Mouse (Mus musculus) intestine, postnatal 0 days (tissue): ENCODE results near the gene Unc50. TPM values are rescaled to one million over a fixed set of nuclear protein-coding genes. Genes with fewer than 3 reads are reported as not detected.

Experiments
- ATAC-seq: fragments of 200-750 bp; cut with Nextera tagmentation; 2 replicates; pipeline ENCODE4 v1.8.0; 2017; ENCODE audit warnings: mild to moderate bottlenecking, moderate TSS enrichment, moderate library complexity
- H3K27ac ChIP-seq: fragments of 300-500 bp; sonication (generic); 2 replicates; pipeline ENCODE4 v1.5.1; 2014; ENCODE audit warnings: mild to moderate bottlenecking, low read depth, low read length, moderate library complexity
- H3K27me3 ChIP-seq: fragments of 300-500 bp; sonication (generic); replicated peaks from 2 replicates; pipeline ENCODE4 v1.6.1; 2014; ENCODE audit warnings: low read length, mixed read lengths; ENCODE audit not compliant: control insufficient read depth, insufficient read depth
- H3K36me3 ChIP-seq: fragments of 300-500 bp; sonication (generic); 2 replicates; pipeline ENCODE4 v1.6.1; 2014; ENCODE audit warnings: mild to moderate bottlenecking, moderate library complexity; ENCODE audit not compliant: control insufficient read depth, insufficient read depth
- H3K4me1 ChIP-seq: fragments of 300-500 bp; sonication (generic); replicated peaks from 2 replicates; pipeline ENCODE4 v1.6.1; 2014; ENCODE audit warnings: antibody characterized with exemption, low read length, mixed read lengths; ENCODE audit not compliant: control insufficient read depth, insufficient read depth
- H3K4me2 ChIP-seq: fragments of 300-500 bp; sonication (generic); replicated peaks from 2 replicates; pipeline ENCODE4 v1.6.1; 2014; ENCODE audit warnings: low read depth, mild to moderate bottlenecking, moderate library complexity
- H3K4me3 ChIP-seq: fragments of 300-500 bp; sonication (generic); 2 replicates; pipeline ENCODE4 v1.5.1; 2014; ENCODE audit warnings: low read depth, low read length
- H3K9ac ChIP-seq: fragments of 300-500 bp; sonication (generic); 2 replicates; pipeline ENCODE4 v1.6.1; 2014; ENCODE audit warnings: mild to moderate bottlenecking, low read depth, low read length
- H3K9me3 ChIP-seq: fragments of 300-500 bp; sonication (generic); 2 replicates; pipeline ENCODE4 v1.6.1; 2016; ENCODE audit warnings: mixed run types; ENCODE audit not compliant: control insufficient read depth
- CTCF ChIP-seq: sonication (generic); IDR thresholded peaks from 2 replicates; pipeline ENCODE4 v1.5.1; 2016; ENCODE audit warnings: low read depth, mild to moderate bottlenecking, control low read depth, antibody characterized with exemption, moderate library complexity
- WGBS: fragments of 180-500 bp; shearing (Covaris S2); extraction: QIAGEN DNeasy Blood & Tissue Kit; methylation state at CpG from one replicate; pipeline ENCODE4 v1.1.7; 2014; 5-methylcytosine and 5-hydroxymethylcytosine counted together
- polyA plus RNA-seq: library from polyadenylated mRNA; unstranded; fragments of >200 nt; fragmentation: Nextera tagmentation; extraction: Ambion mirVana; gene quantifications from 2 replicates; pipeline ENCODE4 v1.2.1, GENCODE M21; 2015

Unc50 gene
- polyA plus RNA-seq, 1 experiment from 2014 or later, result 132 TPM

DNA sequence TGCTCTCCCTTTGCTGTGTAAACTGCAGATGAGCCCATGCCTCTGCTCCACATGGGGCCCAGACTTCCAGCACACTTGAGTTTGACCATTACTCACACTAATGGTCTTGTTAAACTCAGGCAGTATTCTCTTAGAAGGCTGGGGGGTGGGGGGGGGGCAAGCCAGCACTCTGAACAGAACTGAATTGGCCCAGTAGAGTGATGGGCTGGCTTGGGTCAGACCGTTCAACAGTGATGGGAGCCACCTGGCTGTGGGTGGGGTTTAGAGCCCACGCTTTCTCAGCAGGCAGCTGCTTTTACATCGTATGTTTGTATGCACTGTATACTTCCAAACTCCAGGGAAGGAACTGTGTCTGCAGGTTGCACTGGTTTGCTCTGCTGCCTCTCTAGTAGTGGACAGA, 31.0 kb upstream of the Unc50 start:
- H3K4me2 ChIP-seq, result no peak overlapping the region
- no peak for TF ChIP-seq CTCF

GRCm38 (mm10) chr1:37399734-37400133, 30.2 kb upstream of the Unc50 start:
- peaks cover 32% of the 10 kb centered on the region for H3K36me3 ChIP-seq
- no peak overlapping the region for H3K27ac ChIP-seq
- ATAC-seq, result no peak

More for the DNA sequence above, 31.0 kb upstream of the Unc50 start:
- Histone ChIP-seq H3K9ac (no peak overlapping the region), H3K4me1 (no peaks in the 10 kb centered on the region), H3K4me3 (no peak overlapping the region), H3K27ac (no peak overlapping the region), H3K9me3 (no peaks in the 10 kb centered on the region), H3K36me3 (peaks cover 33% of the 10 kb centered on the region), H3K27me3 (no peaks in the 10 kb centered on the region)
- WGBS, result 49% methylated on average over 3 of the region's 3 CpGs
- ATAC-seq, result no peak

DNA sequence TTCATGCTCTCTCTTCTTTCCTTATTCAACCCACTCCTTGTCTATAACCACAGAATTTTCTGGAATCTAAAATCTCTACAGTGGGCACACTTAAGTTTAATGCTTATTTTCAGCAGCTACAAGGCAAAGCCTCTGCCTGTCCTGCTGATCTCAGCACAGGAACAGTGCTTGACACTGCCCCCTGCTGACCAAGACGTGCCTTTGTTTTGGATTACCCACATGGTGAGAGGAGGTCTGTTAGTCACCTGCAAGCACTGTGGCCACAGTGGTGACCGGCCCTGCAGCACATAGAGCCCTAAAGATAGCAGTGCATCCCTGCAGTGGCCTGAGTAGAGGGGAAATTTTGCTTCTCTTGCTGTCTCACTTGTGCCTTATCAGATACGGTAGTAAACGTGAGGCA, 28.3 kb upstream of the Unc50 start:
- no peaks in the 10 kb centered on the region for H3K4me1 ChIP-seq
- H3K27ac ChIP-seq, result no peak overlapping the region
- peaks cover 18% of the 10 kb centered on the region for H3K36me3 ChIP-seq

More at GRCm38 (mm10) chr1:37399734-37400133, 30.2 kb upstream of the Unc50 start:
- H3K9me3 ChIP-seq, result no peaks in the 10 kb centered on the region
- no peaks in the 10 kb centered on the region for H3K4me1 ChIP-seq
- H3K27me3 ChIP-seq, result no peaks in the 10 kb centered on the region
- H3K4me3 ChIP-seq, result no peak overlapping the region
- no peak for TF ChIP-seq CTCF
- WGBS, result 81% methylated on average over 8 of the region's 8 CpGs
- H3K9ac ChIP-seq, result no peak overlapping the region
- no peak overlapping the region for H3K4me2 ChIP-seq

GRCm38 (mm10) chr1:37405137-37405536, 24.8 kb upstream of the Unc50 start:
- no peak overlapping the region for H3K9ac ChIP-seq
- no peaks in the 10 kb centered on the region for H3K27me3 ChIP-seq
- no peak overlapping the region for H3K4me3 ChIP-seq
- no peak overlapping the region for H3K27ac ChIP-seq
- no peaks in the 10 kb centered on the region for H3K4me1 ChIP-seq
- H3K9me3 ChIP-seq, result no peaks in the 10 kb centered on the region
- H3K36me3 ChIP-seq, result peaks cover 5% of the 10 kb centered on the region; the same call in 1 of the 2 replicates
- 89% methylated on average over 2 of the region's 2 CpGs for WGBS
- TF ChIP-seq CTCF, result no peak
- no peak for ATAC-seq
- H3K4me2 ChIP-seq, result no peak overlapping the region

More for the DNA sequence above, 28.3 kb upstream of the Unc50 start:
- no peak overlapping the region for H3K9ac ChIP-seq
- no peaks in the 10 kb centered on the region for H3K27me3 ChIP-seq
- no peak for ATAC-seq
- peak; percentile 87 for TF ChIP-seq CTCF
- H3K4me3 ChIP-seq, result no peak overlapping the region
- H3K9me3 ChIP-seq, result no peaks in the 10 kb centered on the region
- no peak overlapping the region for H3K4me2 ChIP-seq
- WGBS, result 63% methylated on average over 4 of the region's 4 CpGs

DNA sequence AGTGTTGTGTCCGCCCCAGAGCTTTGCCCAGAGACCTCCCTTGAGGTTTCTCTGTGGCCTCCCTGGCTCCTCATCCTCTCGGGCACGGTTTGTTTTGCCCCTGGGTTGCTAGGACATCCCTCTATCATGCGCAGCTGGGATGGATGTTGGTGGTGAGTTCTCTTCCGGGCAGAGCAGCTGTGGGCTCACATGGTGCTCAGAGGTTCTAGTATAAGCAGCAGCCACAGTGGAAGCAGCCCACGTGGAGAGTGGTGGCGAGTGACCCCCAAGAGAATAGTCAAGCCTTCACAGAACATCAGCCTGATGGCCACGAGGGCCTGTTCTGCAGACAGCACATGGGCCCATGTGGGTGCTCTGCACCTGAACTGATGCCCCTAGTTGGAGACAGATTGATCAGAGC, 22.7 kb upstream of the Unc50 start:
- H3K4me2 ChIP-seq, result no peak overlapping the region
- no peaks in the 10 kb centered on the region for H3K27me3 ChIP-seq
- no peak overlapping the region for H3K27ac ChIP-seq
- H3K4me3 ChIP-seq, result no peak overlapping the region
- no peaks in the 10 kb centered on the region for H3K9me3 ChIP-seq
- no peaks in the 10 kb centered on the region for H3K4me1 ChIP-seq
- 81% methylated on average over 8 of the region's 8 CpGs for WGBS
- TF ChIP-seq CTCF, result no peak
- ATAC-seq, result no peak
- no peak overlapping the region for H3K9ac ChIP-seq
- peaks cover 4% of the 10 kb centered on the region; the same call in 1 of the 2 replicates for H3K36me3 ChIP-seq

DNA sequence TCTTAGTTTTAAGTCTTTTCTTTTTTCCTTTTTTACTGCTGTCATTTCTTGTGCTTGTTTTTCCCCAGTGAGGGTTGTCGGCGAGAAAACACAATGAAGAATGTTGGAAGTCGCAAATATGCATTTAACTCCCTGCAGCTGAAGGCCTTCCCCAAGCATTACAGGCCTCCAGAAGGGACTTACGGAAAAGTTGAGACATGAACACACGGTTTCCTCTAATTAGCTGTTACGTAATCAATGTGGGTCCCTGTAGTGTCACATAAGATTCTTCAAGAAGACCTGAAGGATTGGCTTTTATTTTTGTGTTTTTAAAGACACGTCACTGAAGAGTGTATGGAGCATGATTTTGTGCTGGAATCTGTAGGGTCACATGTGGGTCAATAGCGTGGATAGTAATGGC, 21.9 kb upstream of the Unc50 start:
- TF ChIP-seq CTCF, result no peak
- Histone ChIP-seq H3K9me3 (no peaks in the 10 kb centered on the region), H3K9ac (no peak overlapping the region), H3K4me3 (no peak overlapping the region), H3K36me3 (no peaks in the 10 kb centered on the region), H3K4me2 (no peak overlapping the region), H3K4me1 (no peaks in the 10 kb centered on the region), H3K27ac (no peak overlapping the region), H3K27me3 (no peaks in the 10 kb centered on the region)
- WGBS, result 83% methylated on average over 8 of the region's 8 CpGs
- ATAC-seq, result no peak

DNA sequence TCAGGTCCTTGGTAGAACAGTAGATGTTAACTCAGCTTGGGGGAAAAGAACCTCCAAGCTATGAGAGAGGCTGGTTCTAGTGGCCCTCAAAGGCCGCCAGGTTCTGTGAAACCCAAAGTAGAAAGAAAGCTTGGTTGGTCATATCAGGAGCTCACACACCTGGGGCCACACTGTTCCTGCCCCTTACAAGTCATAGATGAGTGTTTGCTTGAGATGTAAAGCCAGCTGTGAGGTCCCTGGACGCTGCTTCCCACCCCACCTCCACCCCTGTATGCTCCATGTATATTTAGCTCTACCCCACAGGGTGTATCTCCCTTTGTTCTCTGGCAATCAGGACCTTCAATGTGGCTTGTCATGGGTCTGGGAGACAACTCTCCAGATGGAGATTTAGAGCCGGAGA, 21.3 kb upstream of the Unc50 start:
- Histone ChIP-seq H3K9me3 (no peaks in the 10 kb centered on the region), H3K27ac (no peak overlapping the region)
- WGBS, result 77% methylated on average over 3 of the region's 3 CpGs

More for the DNA sequence above, 21.3 kb upstream of the Unc50 start:
- H3K27me3 ChIP-seq, result no peaks in the 10 kb centered on the region
- no peak overlapping the region for H3K4me3 ChIP-seq
- ATAC-seq, result no peak
- H3K9ac ChIP-seq, result no peak overlapping the region
- no peak for TF ChIP-seq CTCF
- no peak overlapping the region for H3K4me2 ChIP-seq
- H3K4me1 ChIP-seq, result no peaks in the 10 kb centered on the region
- no peaks in the 10 kb centered on the region for H3K36me3 ChIP-seq
